Mouse (Mus musculus): ENCODE data around the gene Otx1. TPM values are rescaled to one million over a fixed set of nuclear protein-coding genes. Genes with fewer than 3 reads are reported as not detected.

Gene Otx1
- polyA plus RNA-seq, 1 experiment, result not detected

DNA sequence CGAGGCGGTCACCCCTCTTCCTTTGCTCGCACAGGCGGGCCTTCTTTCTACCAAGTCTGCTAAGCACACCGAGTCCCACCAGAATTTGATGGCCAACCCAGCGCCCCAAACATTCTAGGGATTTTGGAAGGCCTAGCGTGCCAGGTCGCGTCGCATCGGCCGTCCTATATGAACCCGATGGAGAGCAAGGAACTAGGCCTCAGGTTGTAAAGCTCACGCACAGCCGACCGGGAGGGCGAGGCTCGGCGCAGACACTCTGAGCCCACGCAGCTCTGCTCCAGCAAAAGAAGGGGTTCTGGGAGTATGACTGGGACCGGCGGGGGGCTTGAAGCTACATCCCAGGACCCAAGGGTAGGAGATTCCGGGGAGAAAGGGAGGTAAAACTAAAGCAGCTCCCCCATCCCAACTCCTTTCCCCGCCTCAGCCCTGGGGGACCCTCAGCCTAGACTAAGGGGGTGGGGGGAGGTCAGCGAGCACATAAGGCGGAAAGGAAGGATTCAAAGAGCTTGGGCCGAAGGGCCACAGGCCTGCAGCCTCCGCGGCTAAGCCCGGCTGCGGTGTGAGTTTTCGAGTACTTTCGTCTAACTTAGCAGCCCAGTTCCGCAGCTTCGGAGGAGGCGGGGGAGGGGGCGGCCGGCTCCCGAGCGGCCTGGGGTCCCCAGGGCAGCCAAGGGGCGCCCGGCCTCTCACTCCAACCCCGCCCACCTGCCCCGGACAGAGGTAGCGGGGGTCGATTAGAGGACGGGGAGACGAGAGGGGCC is 2.2 kb downstream of the Otx1 start:
- TF ChIP-seq FLI1 (IDR thresholded peaks at IDR 0.05; ENCODE audit: low read length) (no peak), GATA1 (IDR thresholded peaks at IDR 0.05; ENCODE audit: borderline replicate concordance, low read length) (no peak)
- Histone ChIP-seq H3K4me1 (peaks cover 82% of the 10 kb centered on the region), H3K36me3 (replicated peaks; ENCODE audit: low read length) (no peaks in the 10 kb centered on the region), H3K9me3 (peaks cover 4% of the 10 kb centered on the region; the same call in 1 of the 2 replicates), H3K27me3 (replicated peaks) (peaks cover 96% of the 10 kb centered on the region), H3K4me3 (replicated peaks) (peak overlapping the region; percentile 90)

DNA sequence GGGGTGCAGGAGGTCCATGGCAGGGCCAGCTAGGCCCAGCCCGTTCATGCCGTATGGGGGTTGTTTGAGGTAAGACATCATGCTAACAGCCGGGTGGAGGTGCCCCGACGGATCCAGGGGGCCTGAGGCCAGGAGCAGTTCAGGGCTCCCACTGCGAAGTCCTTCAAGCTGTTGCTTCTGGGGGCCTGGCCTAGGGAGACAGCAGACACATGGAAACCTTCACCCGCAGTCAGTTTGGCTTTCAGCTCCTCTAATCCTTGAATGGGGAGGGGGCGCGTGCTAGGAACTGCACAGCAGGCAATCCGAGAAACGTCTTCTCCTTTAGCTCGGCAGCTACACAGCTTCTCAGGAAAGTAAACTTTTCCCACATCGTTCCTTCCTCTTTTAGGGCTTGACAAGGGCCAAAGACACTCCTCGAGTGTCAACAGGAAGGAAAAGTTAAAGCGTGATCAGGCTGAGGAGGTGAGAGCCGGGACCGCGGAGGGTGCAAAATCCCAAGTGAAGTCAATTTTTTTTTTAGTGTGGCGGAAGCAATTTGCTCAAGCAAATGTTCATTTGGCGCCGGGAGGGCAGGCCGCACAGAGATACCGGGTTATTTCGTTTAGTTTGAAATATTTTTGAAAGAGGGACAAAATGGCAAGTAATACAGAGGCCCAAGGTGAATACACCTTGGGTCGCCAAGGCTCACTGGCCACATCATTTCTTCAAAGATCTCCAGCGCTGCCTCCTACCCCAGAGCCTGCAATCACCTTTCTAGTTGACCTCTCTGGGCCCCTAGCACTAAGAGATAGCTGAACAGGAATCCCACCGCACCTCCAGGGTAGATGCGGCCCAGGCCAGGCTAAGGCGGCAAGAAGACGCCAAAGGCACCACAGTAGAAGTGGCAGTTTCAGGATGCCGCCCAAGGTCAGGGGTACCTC is 3.0 kb downstream of the Otx1 start:
- H3K9me3 ChIP-seq, result peaks cover 4% of the 10 kb centered on the region; the same call in 1 of the 2 replicates

DNA sequence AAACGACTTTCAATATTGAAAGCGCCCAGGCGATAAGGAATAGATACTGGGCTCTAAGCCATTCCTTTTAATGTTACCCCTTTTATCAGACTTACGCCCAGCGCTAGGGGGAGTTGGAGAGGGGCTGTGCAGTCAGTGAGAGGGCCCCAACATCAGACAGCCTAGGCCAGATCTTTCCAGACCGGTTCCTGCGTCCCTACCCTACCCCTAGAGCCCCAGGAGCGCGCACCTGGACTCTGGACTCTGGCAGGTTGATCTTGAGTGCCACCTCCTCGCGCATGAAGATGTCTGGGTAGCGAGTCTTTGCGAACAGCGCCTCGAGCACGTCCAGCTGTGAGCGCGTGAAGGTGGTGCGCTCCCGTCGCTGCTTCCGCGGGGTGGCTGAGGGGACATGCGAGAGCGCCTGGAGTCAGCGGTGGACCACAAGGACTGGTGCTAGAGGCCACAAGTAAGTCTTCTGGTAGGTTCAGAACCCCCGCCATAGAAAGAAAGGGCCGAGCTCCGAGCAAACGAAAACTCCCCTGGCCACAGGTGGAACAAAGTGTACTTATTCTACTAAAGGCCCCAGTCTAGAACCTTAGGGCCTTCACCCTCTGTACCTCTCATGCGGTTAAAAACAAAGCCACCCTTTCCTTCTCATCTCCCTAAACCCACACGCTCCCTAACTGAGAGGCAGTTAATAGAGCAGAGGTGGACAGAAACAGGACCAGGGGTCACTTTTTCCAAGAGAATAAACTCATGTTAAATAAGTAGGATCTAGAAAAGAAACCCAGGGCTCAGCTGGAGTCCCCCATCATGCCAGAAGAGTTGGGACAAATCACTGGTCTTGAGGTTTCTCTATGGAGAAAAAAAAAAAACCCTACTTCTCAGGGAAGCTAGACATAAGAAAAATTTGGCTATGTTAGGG is 4.3 kb downstream of the Otx1 start:
- Histone ChIP-seq H3K4me1 (peaks cover 84% of the 10 kb centered on the region), H3K36me3 (replicated peaks; ENCODE audit: low read length) (no peaks in the 10 kb centered on the region), H3K27me3 (replicated peaks) (peaks cover 99% of the 10 kb centered on the region), H3K9me3 (peaks cover 9% of the 10 kb centered on the region; the same call in 1 of the 2 replicates), H3K4me3 (replicated peaks) (peak overlapping the region; percentile 64)
- TF ChIP-seq GATA1 (IDR thresholded peaks at IDR 0.05; ENCODE audit: borderline replicate concordance, low read length), result no peak
- no peak for TF ChIP-seq FLI1 (IDR thresholded peaks at IDR 0.05; ENCODE audit: low read length)

More for the DNA sequence above, 3.0 kb downstream of the Otx1 start:
- Histone ChIP-seq H3K36me3 (replicated peaks; ENCODE audit: low read length) (no peaks in the 10 kb centered on the region), H3K4me3 (replicated peaks) (no peak overlapping the region), H3K27me3 (replicated peaks) (peaks cover 99% of the 10 kb centered on the region), H3K4me1 (peaks cover 86% of the 10 kb centered on the region)
- TF ChIP-seq GATA1 (IDR thresholded peaks at IDR 0.05; ENCODE audit: borderline replicate concordance, low read length) (no peak), FLI1 (IDR thresholded peaks at IDR 0.05; ENCODE audit: low read length) (no peak)

DNA sequence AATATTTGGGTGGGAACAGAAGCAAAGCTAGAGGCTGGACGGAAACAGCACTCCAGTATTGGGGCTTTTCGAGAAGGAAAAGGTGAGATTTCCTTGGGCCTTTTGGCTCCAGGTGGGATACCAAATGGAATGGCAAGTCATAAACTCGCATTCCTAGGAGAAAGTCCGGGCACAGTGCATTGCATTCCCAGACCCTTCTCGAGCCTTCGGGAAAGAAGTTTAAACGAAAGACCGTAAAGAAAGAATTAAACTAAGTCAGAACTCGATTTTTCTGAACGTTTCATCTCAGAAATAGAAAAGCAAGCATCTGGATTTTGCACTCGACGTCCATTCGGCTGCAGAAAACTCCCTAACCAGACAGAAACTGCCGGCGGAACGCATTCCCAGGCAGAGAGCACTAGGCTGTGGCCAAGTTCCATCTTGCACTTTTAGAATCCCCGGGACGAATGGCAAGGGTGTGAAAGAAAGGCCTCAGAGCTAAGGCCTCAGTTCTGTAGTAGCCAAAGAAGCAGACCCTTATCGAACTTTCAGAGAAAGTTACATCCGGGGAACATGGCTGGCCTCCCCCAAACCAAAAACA is 5.0 kb downstream of the Otx1 start:
- no peaks in the 10 kb centered on the region for H3K36me3 ChIP-seq (replicated peaks; ENCODE audit: low read length)
- H3K27me3 ChIP-seq (replicated peaks), result peaks cover 99% of the 10 kb centered on the region
- peaks cover 16% of the 10 kb centered on the region for H3K9me3 ChIP-seq
- peaks cover 84% of the 10 kb centered on the region for H3K4me1 ChIP-seq
- TF ChIP-seq FLI1 (IDR thresholded peaks at IDR 0.05; ENCODE audit: low read length), result no peak
- TF ChIP-seq GATA1 (IDR thresholded peaks at IDR 0.05; ENCODE audit: borderline replicate concordance, low read length), result no peak
- peak overlapping the region; percentile 64 for H3K4me3 ChIP-seq (replicated peaks)

DNA sequence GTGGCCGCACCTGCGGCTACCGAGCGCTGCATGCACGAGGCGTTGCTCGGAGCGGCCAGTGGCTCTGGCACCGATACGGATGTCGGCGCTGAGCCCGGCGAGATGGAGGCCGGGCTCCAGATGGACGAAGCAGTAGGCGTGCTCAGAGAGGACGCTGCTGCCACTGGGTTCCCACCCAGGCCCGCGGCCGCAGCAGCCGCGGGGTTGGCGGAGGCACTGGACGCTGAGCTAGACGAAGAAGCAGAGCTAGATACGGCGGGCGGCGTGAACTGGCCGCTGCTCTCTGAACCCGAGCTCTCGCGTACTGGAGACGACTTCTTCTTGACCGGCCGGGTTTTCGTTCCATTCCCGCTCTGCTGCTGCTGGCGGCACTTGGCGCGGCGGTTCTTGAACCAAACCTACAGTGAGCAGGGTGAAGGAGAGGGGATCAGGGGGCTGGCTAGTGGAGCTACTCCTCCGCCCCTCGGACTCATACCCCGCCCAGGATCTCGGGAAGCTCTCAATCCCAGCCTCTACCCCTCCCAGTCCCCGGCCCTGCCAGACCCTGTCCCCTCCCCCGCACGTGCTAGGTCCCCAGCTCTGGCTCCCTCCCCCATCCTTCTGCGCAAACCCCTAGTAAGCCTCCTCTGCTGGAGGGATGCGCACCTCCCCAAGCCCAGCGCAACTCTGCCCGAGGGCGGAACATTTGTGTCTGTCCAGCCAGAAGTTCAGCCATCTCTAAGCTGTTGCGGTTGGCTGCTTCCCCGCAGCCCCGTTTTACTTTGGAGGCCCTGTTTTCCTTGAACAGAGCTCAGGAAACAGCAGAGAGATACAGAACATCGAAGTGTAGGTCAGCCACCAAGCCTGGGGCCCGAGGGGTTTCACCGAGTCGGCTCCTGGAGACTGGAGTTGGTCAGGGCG is 5.8 kb downstream of the Otx1 start:
- no peaks in the 10 kb centered on the region for H3K36me3 ChIP-seq (replicated peaks; ENCODE audit: low read length)
- H3K27me3 ChIP-seq (replicated peaks), result peaks cover 96% of the 10 kb centered on the region
- H3K4me1 ChIP-seq, result peaks cover 77% of the 10 kb centered on the region
- peaks cover 18% of the 10 kb centered on the region for H3K9me3 ChIP-seq
- H3K4me3 ChIP-seq (replicated peaks), result peak overlapping the region; percentile 65
- no peak for TF ChIP-seq FLI1 (IDR thresholded peaks at IDR 0.05; ENCODE audit: low read length)
- TF ChIP-seq GATA1 (IDR thresholded peaks at IDR 0.05; ENCODE audit: borderline replicate concordance, low read length), result no peak

DNA sequence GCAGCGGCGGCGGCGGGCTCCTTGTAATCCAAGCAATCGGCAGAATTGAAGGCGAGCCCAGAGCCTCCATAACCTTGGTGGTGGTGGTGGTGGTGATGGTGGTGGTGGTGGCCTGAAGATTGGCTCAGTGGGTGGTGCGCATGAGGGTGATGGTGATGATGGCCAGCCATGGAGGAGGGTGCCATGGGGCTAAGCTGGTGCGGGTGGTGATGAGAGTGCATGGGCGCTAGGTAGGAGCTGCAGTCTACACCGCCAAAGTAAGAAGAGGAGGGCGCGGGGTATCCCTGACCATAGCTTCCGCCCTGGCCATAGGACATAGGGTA is 6.4 kb downstream of the Otx1 start:
- H3K4me1 ChIP-seq, result peaks cover 71% of the 10 kb centered on the region
- H3K9me3 ChIP-seq, result peaks cover 18% of the 10 kb centered on the region
- H3K27me3 ChIP-seq (replicated peaks), result peaks cover 93% of the 10 kb centered on the region
- TF ChIP-seq GATA1 (IDR thresholded peaks at IDR 0.05; ENCODE audit: borderline replicate concordance, low read length) (no peak), FLI1 (IDR thresholded peaks at IDR 0.05; ENCODE audit: low read length) (no peak)
- peak overlapping the region; percentile 65 for H3K4me3 ChIP-seq (replicated peaks)
- H3K36me3 ChIP-seq (replicated peaks; ENCODE audit: low read length), result no peaks in the 10 kb centered on the region

DNA sequence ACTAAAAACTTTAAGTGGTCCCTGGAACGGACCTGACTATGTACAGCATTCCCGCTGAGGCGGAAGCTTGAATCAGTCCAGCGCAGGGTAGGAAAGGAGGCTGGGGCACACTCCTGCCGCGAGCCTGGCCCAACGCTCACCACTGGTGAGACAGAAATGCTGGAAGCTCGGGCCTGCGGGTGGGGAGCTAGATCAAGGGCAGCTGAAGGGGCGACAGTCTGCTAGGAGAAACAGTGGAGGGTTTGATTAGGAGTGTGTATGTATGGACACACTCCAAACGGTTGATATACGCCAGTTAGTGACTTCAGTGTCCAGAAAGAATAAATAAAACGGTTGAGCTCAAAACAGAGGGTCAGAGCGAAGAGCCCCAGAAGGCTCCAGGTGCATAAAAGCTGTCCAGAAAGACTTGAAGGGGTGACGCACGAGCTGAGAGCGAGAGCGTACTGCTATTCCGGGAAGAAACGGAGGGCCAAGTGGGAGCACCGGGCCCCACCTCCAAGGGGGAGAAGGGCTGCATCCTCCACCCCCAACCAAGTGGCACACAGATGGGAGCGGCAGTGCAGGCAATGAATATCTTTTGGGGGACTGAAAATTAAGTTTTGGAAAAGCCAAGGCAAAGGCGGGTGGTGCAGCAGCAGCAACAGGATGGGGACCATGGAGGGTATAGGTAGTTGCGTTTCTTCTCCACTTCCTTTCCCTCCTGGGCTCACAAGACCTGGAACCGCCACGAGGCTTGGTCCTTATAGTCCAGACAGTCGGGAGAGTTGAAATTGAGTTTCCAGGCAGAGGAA is 7.0 kb downstream of the Otx1 start:
- Histone ChIP-seq H3K4me3 (replicated peaks) (no peak overlapping the region), H3K9me3 (peaks cover 18% of the 10 kb centered on the region), H3K36me3 (replicated peaks; ENCODE audit: low read length) (no peaks in the 10 kb centered on the region), H3K4me1 (peaks cover 65% of the 10 kb centered on the region), H3K27me3 (replicated peaks) (peaks cover 91% of the 10 kb centered on the region)
- TF ChIP-seq GATA1 (IDR thresholded peaks at IDR 0.05; ENCODE audit: borderline replicate concordance, low read length) (no peak), FLI1 (IDR thresholded peaks at IDR 0.05; ENCODE audit: low read length) (no peak)
